Mouse (Mus musculus) C2C12 (cell line): Measurements from ENCODE around the gene Gucy2f.

Experiments
- CEBPB ChIP-seq: IDR thresholded peaks from one replicate; pipeline ENCODE4 v1.6.1; 2011; ENCODE audit warnings: low read depth, mild to moderate bottlenecking, control low read depth, moderate library complexity
- CTCF ChIP-seq: IDR thresholded peaks from one replicate; pipeline ENCODE4 v1.5.1; 2011; ENCODE audit not compliant: control insufficient read depth, insufficient read depth, insufficient read length
- FOSL1 ChIP-seq: IDR thresholded peaks from one replicate; pipeline ENCODE4 v1.8.0; 2011; ENCODE audit warnings: mild to moderate bottlenecking, low read length; ENCODE audit not compliant: poor library complexity, insufficient read depth, severe bottlenecking
- MAX ChIP-seq: IDR thresholded peaks from one replicate; pipeline ENCODE4 v1.6.1; 2011; ENCODE audit warnings: mild to moderate bottlenecking, control low read depth
- MYOD1 ChIP-seq: IDR thresholded peaks from one replicate; pipeline ENCODE4 v1.6.1; 2011; ENCODE audit warnings: low read depth; ENCODE audit not compliant: control insufficient read depth, insufficient read length
- MYOG ChIP-seq: IDR thresholded peaks from one replicate; pipeline ENCODE4 v1.6.1; 2011; ENCODE audit not compliant: control insufficient read depth, insufficient read length; ENCODE audit errors: extremely low read depth
- USF1 ChIP-seq: IDR thresholded peaks from one replicate; pipeline ENCODE4 v1.6.1; 2011; ENCODE audit warnings: low read depth, mild to moderate bottlenecking, control low read depth, moderate library complexity

GRCm38 (mm10) chrX:142095579-142095978 lies 101.2 kb downstream of the Gucy2f start:
- no peak for TF ChIP-seq CTCF
- TF ChIP-seq MYOG = no peak
- no peak for TF ChIP-seq USF1
- TF ChIP-seq MAX = no peak
- no peak for TF ChIP-seq MYOD1
- TF ChIP-seq FOSL1 = no peak
- TF ChIP-seq CEBPB = no peak
